ENCODE assay signal across 12 mouse cellular contexts in genomic region chr14:54616226-54616825, GRCm38 (mm10). TPM values are rescaled to one million over a fixed set of nuclear protein-coding genes. Genes with fewer than 3 reads are reported as not detected.
DNase-seq lines count a peak whose midpoint lies in the region; ATAC-seq and TF ChIP-seq lines count a peak whose summit lies in the region.
"Had no signal": no experiment of that assay in that cellular context is flagged by ENCODE, and none has a peak within 500 bp of the region (broad histone marks: within the 10 kb centered on the region; RNA-seq: fewer than 3 reads in every experiment).

No protein-coding gene starts in this region.

- peaks cover 4% of the 10 kb centered on the region; the same call in 1 of the 2 replicates for H3K79me2 ChIP-seq in liver, adult 2 months (ENCODE audit: control insufficient read depth, insufficient read depth, low read length)

- H3K27ac ChIP-seq in liver, adult 2 months (replicated peaks; ENCODE audit: insufficient read depth, low read depth, low read length), result no peak overlapping the region
- no peak overlapping the region for H3K27ac ChIP-seq in hindbrain, embryonic 15.5 days (replicated peaks)
- no peak overlapping the region for H3K27ac ChIP-seq in neural tube, embryonic 13.5 days (replicated peaks)

- no peaks in the 10 kb centered on the region for H3K27me3 ChIP-seq in erythroblast, embryonic 14.5 days (ENCODE audit: control insufficient read depth)
- H3K27me3 ChIP-seq in liver, adult 2 months (ENCODE audit: control insufficient read depth, insufficient read depth, low read length), result no peaks in the 10 kb centered on the region
- H3K27me3 ChIP-seq in hindbrain, embryonic 15.5 days, result no peaks in the 10 kb centered on the region
- no peaks in the 10 kb centered on the region for H3K27me3 ChIP-seq in neural tube, embryonic 13.5 days

- H3K4me1 ChIP-seq in erythroblast, embryonic 14.5 days (ENCODE audit: control insufficient read depth), result peaks cover 16% of the 10 kb centered on the region
- peaks cover 3% of the 10 kb centered on the region for H3K4me1 ChIP-seq in liver, adult 2 months (ENCODE audit: control insufficient read depth, insufficient read depth, low read length)
- H3K4me1 ChIP-seq in hindbrain, embryonic 15.5 days (replicated peaks), result peaks cover 21% of the 10 kb centered on the region
- peaks cover 24% of the 10 kb centered on the region for H3K4me1 ChIP-seq in neural tube, embryonic 13.5 days (replicated peaks)

- no peak overlapping the region for H3K9ac ChIP-seq in liver, adult 2 months (ENCODE audit: low read depth, low read length)
- no peak overlapping the region for H3K9ac ChIP-seq in hindbrain, embryonic 15.5 days
- no peak overlapping the region for H3K9ac ChIP-seq in neural tube, embryonic 13.5 days

- peak; percentile 49 for DNase-seq in liver, adult 2 months (ENCODE audit: extremely low read depth, low read depth, low spot score)
- DNase-seq in liver, result no peak
- no peak for DNase-seq in urinary bladder, postnatal 25 days (ENCODE audit: low spot score)
- no peak for DNase-seq in kidney, postnatal 10 days

- TF ChIP-seq POLR2A in liver, adult 2 months (IDR thresholded peaks at IDR 0.05; ENCODE audit: extremely low read depth, insufficient read depth, low read length), result no peak

- 92% methylated on average over 16 of the region's 16 CpGs for WGBS in liver, adult 2 months
- WGBS in hindbrain, embryonic 15.5 days, result 91% methylated on average over 16 of the region's 16 CpGs
- WGBS in neural tube, embryonic 13.5 days, result 90% methylated on average over 16 of the region's 16 CpGs

- peak overlapping the region; percentile 60 for H3K4me2 ChIP-seq in hindbrain, embryonic 15.5 days
- peak overlapping the region; percentile 84 for H3K4me2 ChIP-seq in neural tube, embryonic 13.5 days

- no peaks in the 10 kb centered on the region for H3K9me3 ChIP-seq in erythroblast, embryonic 14.5 days (ENCODE audit: control insufficient read depth, low read length)
- no peaks in the 10 kb centered on the region for H3K9me3 ChIP-seq in hindbrain, embryonic 15.5 days
- no peaks in the 10 kb centered on the region for H3K9me3 ChIP-seq in neural tube, embryonic 13.5 days

- no peak for TF ChIP-seq CTCF in liver, adult 2 months (IDR thresholded peaks at IDR 0.05; ENCODE audit: low read depth, low read length)

- peak overlapping the region; percentile 5 for H3K4me3 ChIP-seq in erythroblast, embryonic 14.5 days (replicated peaks)
- H3K4me3 ChIP-seq in liver, adult 2 months (ENCODE audit: insufficient read depth, low read depth, low read length), result no peak overlapping the region
- no peak overlapping the region for H3K4me3 ChIP-seq in hindbrain, embryonic 15.5 days
- no peak overlapping the region for H3K4me3 ChIP-seq in neural tube, embryonic 13.5 days

- peaks cover 43% of the 10 kb centered on the region for H3K36me3 ChIP-seq in erythroblast, embryonic 14.5 days (ENCODE audit: control insufficient read depth)
- H3K36me3 ChIP-seq in liver, adult 2 months (ENCODE audit: control insufficient read depth, insufficient read depth, low read length), result peaks cover 13% of the 10 kb centered on the region
- peaks cover 24% of the 10 kb centered on the region for H3K36me3 ChIP-seq in hindbrain, embryonic 15.5 days
- H3K36me3 ChIP-seq in neural tube, embryonic 13.5 days, result peaks cover 40% of the 10 kb centered on the region

- ATAC-seq in erythroblast, adult 5-6 weeks (replicated peaks; ENCODE audit: low FRiP score, poor library complexity, severe bottlenecking), result no peak
- no peak for ATAC-seq in hindbrain, embryonic 15.5 days (ENCODE audit: low FRiP score, low read depth)
- ATAC-seq in neural tube, embryonic 13.5 days (ENCODE audit: low read depth), result no peak

RNA-seq across cellular contexts. Expression of gene Psmb5, which starts 1.5 kb away (rescaled TPM):
- 17.6 and 21.7 TPM in 2 replicates for polyA plus RNA-seq in erythroblast, embryonic 14.5 days (2012)
- total RNA-seq in erythroblast, adult 5-6 weeks (2015; ENCODE audit: low replicate concordance), result 47.7 and 51.0 TPM in 2 replicates
- 12.9 and 18.1 TPM in 2 replicates for total RNA-seq in erythroblast, adult 5-6 weeks (2017; ENCODE audit: low replicate concordance)
- 179 and 181 TPM in 2 replicates for total RNA-seq in liver, adult 2 months (2014; rRNA removed)
- 217 and 221 TPM in 2 replicates for polyA plus RNA-seq in liver, adult 2 months (2012; rRNA removed)
- 441 and 446 TPM in 2 replicates for polyA plus RNA-seq in hindbrain, embryonic 15.5 days (2015; fragmentation: Nextera tagmentation; extraction: Ambion mirVana)
- polyA plus RNA-seq in neural tube, embryonic 13.5 days (2015; fragmentation: Nextera tagmentation; extraction: Ambion mirVana), result 466 and 501 TPM in 2 replicates

RNA-seq across cellular contexts. Expression of gene Psmb11, which starts 4.9 kb away (rescaled TPM):
- polyA plus RNA-seq in erythroblast, embryonic 14.5 days (2012), result not detected in 2 replicates
- total RNA-seq in erythroblast, adult 5-6 weeks (2015; ENCODE audit: low replicate concordance), result not detected in 2 replicates
- total RNA-seq in erythroblast, adult 5-6 weeks (2017; ENCODE audit: low replicate concordance), result 0.26 TPM in 1 of 2 replicates, not detected in the other
- total RNA-seq in liver, adult 2 months (2014; rRNA removed), result not detected in 2 replicates
- not detected in 2 replicates for polyA plus RNA-seq in liver, adult 2 months (2012; rRNA removed)
- not detected in 2 replicates for polyA plus RNA-seq in hindbrain, embryonic 15.5 days (2015; fragmentation: Nextera tagmentation; extraction: Ambion mirVana)
- 0.07 TPM in 1 of 2 replicates, not detected in the other for polyA plus RNA-seq in neural tube, embryonic 13.5 days (2015; fragmentation: Nextera tagmentation; extraction: Ambion mirVana)
- polyA plus RNA-seq: embryonic facial prominence, embryonic 11.5 days had no signal

RNA-seq across cellular contexts. Expression of gene 4931414P19Rik, which starts 10.5 kb away (rescaled TPM):
- polyA plus RNA-seq in erythroblast, embryonic 14.5 days (2012), result 0.94 and 1.5 TPM in 2 replicates
- total RNA-seq in erythroblast, adult 5-6 weeks (2015; ENCODE audit: low replicate concordance), result 1.3 and 4.4 TPM in 2 replicates
- 1.0 and 1.4 TPM in 2 replicates for total RNA-seq in erythroblast, adult 5-6 weeks (2017; ENCODE audit: low replicate concordance)
- total RNA-seq in liver, adult 2 months (2014; rRNA removed), result 3.0 and 3.1 TPM in 2 replicates
- polyA plus RNA-seq in liver, adult 2 months (2012; rRNA removed), result 2.6 and 4.3 TPM in 2 replicates
- 5.1 and 6.1 TPM in 2 replicates for polyA plus RNA-seq in hindbrain, embryonic 15.5 days (2015; fragmentation: Nextera tagmentation; extraction: Ambion mirVana)
- polyA plus RNA-seq in neural tube, embryonic 13.5 days (2015; fragmentation: Nextera tagmentation; extraction: Ambion mirVana), result 7.6 and 8.3 TPM in 2 replicates

RNA-seq across cellular contexts. Expression of gene Gm17606, which starts 24.4 kb away (rescaled TPM):
- not detected in 2 replicates for polyA plus RNA-seq in erythroblast, embryonic 14.5 days (2012)
- total RNA-seq in erythroblast, adult 5-6 weeks (2015; ENCODE audit: low replicate concordance), result not detected in 2 replicates
- total RNA-seq in erythroblast, adult 5-6 weeks (2017; ENCODE audit: low replicate concordance), result not detected in 2 replicates
- total RNA-seq in liver, adult 2 months (2014; rRNA removed), result not detected in 2 replicates
- polyA plus RNA-seq in liver, adult 2 months (2012; rRNA removed), result not detected in 2 replicates
- polyA plus RNA-seq in hindbrain, embryonic 15.5 days (2015; fragmentation: Nextera tagmentation; extraction: Ambion mirVana), result not detected in 2 replicates
- polyA plus RNA-seq in neural tube, embryonic 13.5 days (2015; fragmentation: Nextera tagmentation; extraction: Ambion mirVana), result not detected in 2 replicates
- total RNA-seq: layer of hippocampus, postnatal 25 days had no signal
- polyA plus RNA-seq: embryonic facial prominence, embryonic 11.5 days; heart, embryonic 16.5 days; lung, embryonic 16.5 days had no signal

RNA-seq across cellular contexts. Expression of gene Cdh24, which starts 24.8 kb away (rescaled TPM):
- polyA plus RNA-seq in erythroblast, embryonic 14.5 days (2012), result 0.46 and 0.60 TPM in 2 replicates
- total RNA-seq in erythroblast, adult 5-6 weeks (2015; ENCODE audit: low replicate concordance), result 1.3 and 1.5 TPM in 2 replicates
- 2.4 and 5.0 TPM in 2 replicates for total RNA-seq in erythroblast, adult 5-6 weeks (2017; ENCODE audit: low replicate concordance)
- 0.09 and 0.27 TPM in 2 replicates for total RNA-seq in liver, adult 2 months (2014; rRNA removed)
- polyA plus RNA-seq in liver, adult 2 months (2012; rRNA removed), result 0.37 and 0.73 TPM in 2 replicates
- 12.2 and 12.6 TPM in 2 replicates for polyA plus RNA-seq in hindbrain, embryonic 15.5 days (2015; fragmentation: Nextera tagmentation; extraction: Ambion mirVana)
- polyA plus RNA-seq in neural tube, embryonic 13.5 days (2015; fragmentation: Nextera tagmentation; extraction: Ambion mirVana), result 9.1 and 9.2 TPM in 2 replicates
